Mouse (Mus musculus): ENCODE measurements at regions not wholly inside any gene's neighbourhood (a gene's known extent, or its start where the extent isn't known, plus 50 kb on each side); places are given as distances from the start of the nearest gene placed in this dataset.
A peak's percentile ranks its signal among the peaks of the same experiment; 100 is the strongest.

- DNase-seq (ENCODE audit: low spot score in 2 of 2): no peak
These were observed 221.5 kb upstream of the Nr2f2 start for GRCm38 (mm10) chr7:70588061-70588460.

- no peak for DNase-seq (ENCODE audit: low spot score in 2 of 2)
These were observed 217.9 kb upstream of the Nr2f2 start for GRCm38 (mm10) chr7:70584480-70584879.

GRCm38 (mm10) chr7:70576112-70576910 lies 209.8 kb upstream of the Nr2f2 start:
- DNase-seq (ENCODE audit: low spot score in 2 of 2): peak in 1 of 2 experiments; percentile 3

GRCm38 (mm10) chr7:70575614-70576013 lies 209.1 kb upstream of the Nr2f2 start:
- no peak for DNase-seq (ENCODE audit: low spot score in 2 of 2)

GRCm38 (mm10) chr7:70574194-70574593 lies 207.7 kb upstream of the Nr2f2 start:
- no peak for DNase-seq (ENCODE audit: low spot score in 2 of 2)

DNA sequence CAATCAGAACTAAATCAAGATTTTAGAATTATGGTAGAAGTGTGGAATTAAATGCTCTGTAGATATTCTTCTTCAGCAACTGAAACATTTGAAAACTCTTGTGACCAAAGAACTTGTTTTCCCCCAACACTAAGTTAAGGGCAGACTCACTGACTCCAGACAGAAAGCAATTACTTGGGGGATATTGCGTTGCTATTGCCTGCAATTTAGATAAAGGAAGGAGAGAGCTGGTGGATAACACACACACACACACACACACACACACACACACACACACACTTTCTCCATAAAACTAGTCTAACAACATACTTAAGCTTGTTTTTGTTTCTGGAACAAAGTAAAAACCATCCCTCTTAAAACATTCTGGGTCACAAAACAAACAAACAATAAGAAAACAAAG lies 198.5 kb upstream of the Nr2f2 start:
- DNase-seq (ENCODE audit: low spot score in 2 of 2): no peak

GRCm38 (mm10) chr7:70548936-70549450 lies 182.5 kb upstream of the Nr2f2 start:
- DNase-seq (ENCODE audit: low spot score in 2 of 2): no peak

DNA sequence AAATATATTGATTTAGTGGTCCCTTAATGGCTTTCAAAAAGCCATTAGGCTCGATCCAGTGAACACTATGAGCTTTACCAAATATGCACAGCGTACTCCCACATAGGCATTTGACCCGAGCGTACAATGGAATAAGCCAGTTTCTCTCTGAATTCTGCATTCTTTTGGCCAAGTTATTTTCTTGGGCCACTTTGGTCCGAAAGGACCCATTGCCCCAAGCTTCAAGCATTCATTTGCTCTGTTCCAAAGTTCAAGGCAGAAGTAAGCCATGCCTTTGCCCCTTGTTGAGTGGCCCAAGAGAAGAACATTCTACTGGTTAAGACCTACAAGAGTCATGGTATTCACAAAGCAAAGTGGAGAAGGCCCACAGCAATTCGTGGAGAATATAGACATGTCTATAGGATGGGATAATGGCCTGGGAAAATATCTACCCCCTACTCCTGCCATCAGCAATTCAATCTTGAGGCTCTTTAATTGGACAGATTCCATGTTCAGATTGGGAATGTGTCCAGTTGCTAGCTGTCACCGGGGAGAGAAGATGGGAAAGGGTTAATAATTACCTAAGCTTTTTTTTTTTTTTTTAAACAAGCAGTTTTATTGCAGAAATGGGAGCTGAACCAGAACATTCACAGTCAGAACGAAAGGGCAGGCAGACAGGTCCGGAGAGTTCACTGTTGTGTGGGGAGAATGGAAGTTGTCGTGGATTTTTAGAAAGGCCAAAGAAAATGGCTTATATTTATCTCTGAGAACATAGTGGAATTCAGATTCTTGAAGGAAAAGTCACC lies 175.5 kb upstream of the Nr2f2 start:
- DNase-seq (ENCODE audit: low spot score in 2 of 2): no peak

- DNase-seq (ENCODE audit: low spot score in 2 of 2): no peak
These were observed 172.6 kb upstream of the Nr2f2 start for GRCm38 (mm10) chr7:70539121-70539642.

GRCm38 (mm10) chr7:70536046-70536445 lies 169.5 kb upstream of the Nr2f2 start:
- no peak for DNase-seq (ENCODE audit: low spot score in 2 of 2)

DNA sequence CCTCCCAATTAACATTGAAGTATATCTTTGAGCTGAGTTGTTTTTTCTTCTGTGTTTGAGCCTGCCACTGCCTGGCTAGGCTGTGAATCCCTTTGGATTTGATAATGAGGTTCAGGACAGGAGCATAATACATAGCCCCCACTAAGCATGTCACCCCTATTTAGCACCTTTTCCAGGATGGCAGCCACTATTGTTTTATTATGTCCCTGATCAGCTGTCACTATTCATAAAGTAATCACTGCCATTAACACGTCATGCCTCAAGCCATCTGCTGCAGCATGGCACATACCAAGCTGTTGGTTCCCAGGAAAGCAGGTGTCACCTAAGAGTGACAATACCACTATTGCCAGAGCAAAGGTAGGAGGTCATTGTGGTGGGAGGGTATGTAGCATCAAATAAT lies 167.0 kb upstream of the Nr2f2 start:
- no peak for DNase-seq (ENCODE audit: low spot score in 2 of 2)

DNA sequence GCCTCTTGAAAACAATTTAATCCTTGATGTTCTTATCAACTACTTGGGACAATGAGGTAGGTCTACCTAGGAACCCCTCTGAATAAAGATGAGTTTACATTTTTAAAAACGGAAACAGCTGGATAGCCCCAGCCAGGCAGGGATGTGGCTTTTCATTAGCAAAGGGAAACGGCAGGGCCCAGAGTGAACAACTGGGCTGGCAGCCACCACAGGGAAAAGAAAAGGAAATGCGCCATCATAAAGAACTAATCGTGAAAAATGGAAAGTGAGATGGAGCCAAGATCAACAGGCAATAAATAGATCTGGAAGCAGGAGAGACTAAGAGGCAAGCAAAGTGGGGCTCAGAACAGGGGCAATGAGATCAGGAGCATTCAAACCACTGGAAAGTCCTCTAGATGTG lies 161.4 kb upstream of the Nr2f2 start:
- no peak for DNase-seq (ENCODE audit: low spot score in 2 of 2)

DNA sequence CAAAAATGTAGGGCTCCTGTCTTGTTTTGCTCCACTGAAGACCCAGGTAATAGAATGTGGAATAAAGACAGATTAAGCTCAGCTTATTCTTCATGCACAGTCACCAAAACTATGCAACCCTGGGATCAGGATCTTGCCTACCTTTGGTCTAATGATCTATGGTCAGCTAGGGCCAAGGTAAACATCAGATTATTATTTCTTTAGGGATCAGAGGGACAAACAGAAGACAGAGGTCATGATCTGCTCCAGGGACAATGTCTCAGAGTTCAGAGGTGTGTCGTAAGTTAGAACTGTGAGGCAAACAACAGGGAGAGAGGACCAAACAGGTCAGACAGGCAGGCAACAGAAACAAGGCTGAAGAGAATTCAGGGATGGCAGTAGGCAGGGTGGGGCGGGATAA lies 158.8 kb upstream of the Nr2f2 start:
- no peak for DNase-seq (ENCODE audit: low spot score in 2 of 2)

DNA sequence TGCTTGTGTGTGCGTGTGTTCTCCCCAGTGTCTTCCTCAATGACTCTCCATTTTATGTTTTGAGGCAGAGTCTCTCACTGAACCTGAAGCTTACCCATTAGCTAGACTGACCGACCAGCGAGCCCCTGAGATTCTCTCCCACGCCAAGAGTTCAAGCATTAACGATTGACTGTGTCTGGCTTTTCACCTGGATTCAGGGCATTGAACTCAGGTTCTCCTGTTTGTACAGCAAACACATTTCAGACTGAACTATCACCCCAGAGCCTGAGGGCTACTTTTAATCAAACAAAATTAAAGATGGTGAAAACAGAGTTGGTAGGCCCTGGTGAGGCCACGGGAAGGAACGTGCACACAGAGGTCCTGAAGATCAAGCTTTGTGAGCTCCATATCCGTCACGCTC lies 158.2 kb upstream of the Nr2f2 start:
- DNase-seq (ENCODE audit: low spot score in 2 of 2): no peak

DNA sequence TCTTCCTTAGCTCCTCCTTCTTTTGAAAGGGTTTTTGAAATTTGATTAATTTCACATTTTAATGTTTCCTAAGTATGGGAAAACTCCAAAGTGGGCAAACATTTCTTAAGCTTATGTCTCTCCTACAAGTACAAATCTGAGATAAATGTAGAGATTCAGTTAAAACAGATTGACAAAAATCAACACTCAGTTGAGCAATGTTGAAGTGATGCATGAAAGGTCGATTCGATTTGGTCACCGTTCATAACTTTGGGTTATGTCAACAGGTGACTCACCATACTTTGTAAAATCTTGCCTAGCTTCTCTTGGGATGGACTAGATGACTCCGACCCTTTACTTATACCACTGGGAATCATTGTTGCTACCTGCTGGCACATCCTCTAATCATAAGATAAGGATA lies 157.7 kb upstream of the Nr2f2 start:
- DNase-seq (ENCODE audit: low spot score in 2 of 2): no peak

- DNase-seq (ENCODE audit: low spot score in 2 of 2): no peak
These were observed 150.2 kb upstream of the Nr2f2 start for GRCm38 (mm10) chr7:70516741-70517140.

GRCm38 (mm10) chr7:70515341-70515851 lies 148.9 kb upstream of the Nr2f2 start:
- DNase-seq (ENCODE audit: low spot score in 2 of 2): no peak

- DNase-seq (ENCODE audit: low spot score in 2 of 2): no peak
These were observed 148.1 kb upstream of the Nr2f2 start for GRCm38 (mm10) chr7:70514666-70515065.

DNA sequence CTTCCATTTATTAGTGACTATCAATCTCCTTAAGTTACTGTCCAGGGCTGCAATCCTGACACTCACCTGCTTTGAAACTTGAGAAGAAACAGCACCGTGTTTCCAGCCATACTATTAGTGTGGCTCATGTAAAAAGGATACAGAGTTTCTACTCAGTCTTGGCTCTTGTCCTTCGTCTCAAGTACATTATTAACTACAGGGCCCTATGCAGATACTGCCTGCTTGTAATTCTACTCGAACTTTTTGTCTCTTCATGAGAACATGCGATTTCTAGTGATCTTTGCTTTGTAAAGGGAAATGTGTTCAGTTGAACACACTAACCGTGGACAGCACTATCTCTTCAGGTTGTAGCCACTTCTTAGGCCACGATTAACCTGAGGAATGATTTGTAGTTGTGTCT lies 145.8 kb upstream of the Nr2f2 start:
- DNase-seq (ENCODE audit: low spot score in 2 of 2): no peak

GRCm38 (mm10) chr7:70505671-70506181 lies 139.2 kb upstream of the Nr2f2 start:
- peak in 1 of 2 experiments; percentile 18 for DNase-seq (ENCODE audit: low spot score in 2 of 2)

GRCm38 (mm10) chr7:70501821-70502220 lies 135.3 kb upstream of the Nr2f2 start:
- no peak for DNase-seq (ENCODE audit: low spot score in 2 of 2)

Measured in adrenal gland, postnatal 4 days (tissue).